Mouse (Mus musculus) CD4-positive helper T cell, adult 2 months (primary cell): ENCODE data around the gene Galnt9.

Experiments
- DNase-seq: peaks from one replicate; pipeline ENCODE4 v3.0.0-alpha.2; 2012; ENCODE audit warnings: low read depth, missing footprints, low spot score

The Galnt9 gene

GRCm38 (mm10) chr5:110535964-110536363 is 8.2 kb upstream of the Galnt9 start:
- no peak for DNase-seq

GRCm38 (mm10) chr5:110540947-110541346 is 3.2 kb upstream of the Galnt9 start:
- no peak for DNase-seq

GRCm38 (mm10) chr5:110541456-110541855 is 2.7 kb upstream of the Galnt9 start:
- DNase-seq, result no peak

- no peak for DNase-seq
Measured at GRCm38 (mm10) chr5:110544691-110545069, 525 bp downstream of the Galnt9 start.

GRCm38 (mm10) chr5:110545311-110545710 is 1.2 kb downstream of the Galnt9 start:
- no peak for DNase-seq

GRCm38 (mm10) chr5:110546136-110546535 is 2.0 kb downstream of the Galnt9 start:
- DNase-seq, result no peak

GRCm38 (mm10) chr5:110546726-110547406 is 2.7 kb downstream of the Galnt9 start:
- no peak for DNase-seq

GRCm38 (mm10) chr5:110548446-110548845 is 4.3 kb downstream of the Galnt9 start:
- no peak for DNase-seq

- DNase-seq, result no peak
Measured at GRCm38 (mm10) chr5:110550189-110550588, 6.0 kb downstream of the Galnt9 start.

- no peak for DNase-seq
Measured at GRCm38 (mm10) chr5:110550841-110551240, 6.7 kb downstream of the Galnt9 start.

- DNase-seq, result no peak
Measured at GRCm38 (mm10) chr5:110552005-110552404, 7.8 kb downstream of the Galnt9 start.

GRCm38 (mm10) chr5:110553315-110553714 is 9.2 kb downstream of the Galnt9 start:
- DNase-seq, result no peak

- no peak for DNase-seq
Measured at GRCm38 (mm10) chr5:110555198-110555597, 11.0 kb downstream of the Galnt9 start.

- DNase-seq, result no peak
Measured at GRCm38 (mm10) chr5:110558368-110558767, 14.2 kb downstream of the Galnt9 start.

- DNase-seq, result no peak
Measured at GRCm38 (mm10) chr5:110559679-110560078, 15.5 kb downstream of the Galnt9 start.

- DNase-seq, result no peak
Measured at GRCm38 (mm10) chr5:110562741-110563326, 18.7 kb downstream of the Galnt9 start.

- no peak for DNase-seq
Measured at GRCm38 (mm10) chr5:110564986-110565644, 21.0 kb downstream of the Galnt9 start.

GRCm38 (mm10) chr5:110567547-110567946 is 23.4 kb downstream of the Galnt9 start:
- no peak for DNase-seq

GRCm38 (mm10) chr5:110574888-110575287 is 30.7 kb downstream of the Galnt9 start:
- no peak for DNase-seq

- no peak for DNase-seq
Measured at GRCm38 (mm10) chr5:110579296-110579695, 35.1 kb downstream of the Galnt9 start.

GRCm38 (mm10) chr5:110580569-110581239 is 36.5 kb downstream of the Galnt9 start:
- DNase-seq, result no peak
